Mouse (Mus musculus) CH12.LX (cell line): Measurements from ENCODE around the gene Gna14. TPM values are rescaled to one million over a fixed set of nuclear protein-coding genes. Genes with fewer than 3 reads are reported as not detected.

Experiments used
- DNase-seq: peaks from one replicate; pipeline ENCODE4 v3.0.0-alpha.2; 2013; ENCODE audit errors: extremely low read depth
- H3K27ac ChIP-seq: 2 replicates; pipeline ENCODE4 v1.5.1; 2012; ENCODE audit warnings: low read depth, mild to moderate bottlenecking, control low read depth, moderate library complexity; ENCODE audit not compliant: insufficient read depth
- H3K27me3 ChIP-seq: replicated peaks from 2 replicates; pipeline ENCODE3; 2012; ENCODE audit warnings: inconsistent platforms
- H3K36me3 ChIP-seq, 2 experiments: replicated peaks in 1 of 2; 2 replicates each; pipeline versions ENCODE3 to v1.6.1; 2012; ENCODE audit warnings: inconsistent platforms in 1 of 2, low read length in 1 of 2, mild to moderate bottlenecking in 1 of 2, mixed read lengths in 1 of 2, moderate library complexity in 1 of 2; ENCODE audit not compliant: control insufficient read depth in 1 of 2, insufficient read depth in 1 of 2
- H3K4me1 ChIP-seq, 2 experiments: 2 replicates each; pipeline ENCODE4 v1.6.1; 2012; ENCODE audit warnings: inconsistent platforms in 1 of 2, moderate library complexity in 1 of 2; ENCODE audit not compliant: insufficient read depth in 2 of 2, control insufficient read depth in 1 of 2
- H3K4me2 ChIP-seq: 2 replicates; pipeline ENCODE4 v1.6.1; 2012; ENCODE audit warnings: low read depth, mild to moderate bottlenecking, control low read depth; ENCODE audit not compliant: poor library complexity, insufficient read depth, severe bottlenecking
- H3K4me3 ChIP-seq, 3 experiments: fragments of 150-350 bp in 1 of 3; sonication (generic) in 1 of 3; replicated peaks in 1 of 3; 2 replicates each; pipeline versions ENCODE3 to v1.5.1; 2011 to 2012; ENCODE audit warnings: low read depth in 2 of 3, low read length in 2 of 3, mild to moderate bottlenecking in 2 of 3, moderate library complexity in 2 of 3, control low read depth in 1 of 3, improper control_type of control experiment in 1 of 3, inconsistent platforms in 1 of 3, mixed read lengths in 1 of 3; ENCODE audit not compliant: poor library complexity in 1 of 3
- H3K79me2 ChIP-seq: replicated peaks from 2 replicates; pipeline ENCODE4 v1.6.1; 2012; ENCODE audit warnings: mild to moderate bottlenecking, moderate library complexity; ENCODE audit not compliant: control insufficient read depth, poor library complexity, insufficient read depth, severe bottlenecking; ENCODE audit errors: extremely low read depth
- H3K9ac ChIP-seq: 2 replicates; pipeline ENCODE4 v1.6.1; 2012; ENCODE audit warnings: low read depth, mild to moderate bottlenecking, control low read depth, moderate library complexity; ENCODE audit not compliant: insufficient read depth
- H3K9me3 ChIP-seq: replicated peaks from 2 replicates; pipeline ENCODE3; 2012; ENCODE audit warnings: low read length, inconsistent platforms, mixed read lengths
- CHD2 ChIP-seq: IDR thresholded peaks from 2 replicates; pipeline ENCODE4 v1.6.1; 2011; ENCODE audit warnings: low read length, improper control_type of control experiment
- CTCF ChIP-seq, 2 experiments: IDR thresholded peaks in 1 of 2; conservative IDR thresholded peaks in 1 of 2; 2 replicates each; pipeline ENCODE4 v1.5.1; 2011 to 2012; ENCODE audit warnings: low read depth in 2 of 2, low read length in 2 of 2, improper control_type of control experiment in 1 of 2, inconsistent platforms in 1 of 2, mild to moderate bottlenecking in 1 of 2, moderate library complexity in 1 of 2
- ETS1 ChIP-seq: conservative IDR thresholded peaks from 2 replicates; pipeline ENCODE4 v1.6.1; 2012; ENCODE audit warnings: low read depth, mild to moderate bottlenecking, inconsistent platforms, low read length, improper control_type of control experiment, moderate library complexity
- GABPA ChIP-seq: IDR thresholded peaks from 2 replicates; pipeline ENCODE4 v1.6.1; 2012; ENCODE audit warnings: low read depth, low read length, improper control_type of control experiment, inconsistent platforms; ENCODE audit not compliant: insufficient replicate concordance
- MAFK ChIP-seq: IDR thresholded peaks from 2 replicates; pipeline ENCODE4 v1.6.1; 2011; ENCODE audit warnings: low read length, improper control_type of control experiment; ENCODE audit not compliant: insufficient replicate concordance
- MAX ChIP-seq: IDR thresholded peaks from 2 replicates; pipeline ENCODE4 v1.6.1; 2011; ENCODE audit warnings: low read length, improper control_type of control experiment
- MAZ ChIP-seq: IDR thresholded peaks from 2 replicates; pipeline ENCODE4 v1.6.1; 2012; ENCODE audit warnings: low read depth, mild to moderate bottlenecking, inconsistent platforms, low read length, improper control_type of control experiment, moderate library complexity
- MEF2A ChIP-seq: IDR thresholded peaks from 2 replicates; pipeline ENCODE4 v1.6.1; 2014; ENCODE audit warnings: low read depth, mild to moderate bottlenecking, inconsistent platforms, low read length, improper control_type of control experiment, borderline replicate concordance
- MXI1 ChIP-seq: IDR thresholded peaks from 2 replicates; pipeline ENCODE4 v1.6.1; 2011; ENCODE audit warnings: mild to moderate bottlenecking, low read depth, low read length, improper control_type of control experiment
- NRF1 ChIP-seq: IDR thresholded peaks from 2 replicates; pipeline ENCODE4 v1.6.1; 2014; ENCODE audit warnings: low read depth, mild to moderate bottlenecking, inconsistent platforms, low read length, improper control_type of control experiment, moderate library complexity
- PAX5 ChIP-seq: IDR thresholded peaks from 2 replicates; pipeline ENCODE4 v1.6.1; 2012; ENCODE audit warnings: low read length, inconsistent platforms, mixed read lengths
- RAD21 ChIP-seq: IDR thresholded peaks from 2 replicates; pipeline ENCODE4 v1.6.1; 2011; ENCODE audit warnings: low read depth, mild to moderate bottlenecking, low read length, improper control_type of control experiment, moderate library complexity
- RCOR1 ChIP-seq: conservative IDR thresholded peaks from 2 replicates; pipeline ENCODE4 v1.6.1; 2012; ENCODE audit warnings: low read depth, mild to moderate bottlenecking, inconsistent platforms, low read length, improper control_type of control experiment
- SIN3A ChIP-seq: IDR thresholded peaks from 2 replicates; pipeline ENCODE4 v1.6.1; 2012; ENCODE audit warnings: low read length, improper control_type of control experiment, inconsistent platforms
- TCF12 ChIP-seq: IDR thresholded peaks from 2 replicates; pipeline ENCODE4 v1.6.1; 2014; ENCODE audit warnings: low read depth, mild to moderate bottlenecking, inconsistent platforms, low read length, improper control_type of control experiment
- UBTF ChIP-seq: IDR thresholded peaks from 2 replicates; pipeline ENCODE4 v1.6.1; 2012; ENCODE audit warnings: low read depth, mild to moderate bottlenecking, inconsistent platforms, low read length, improper control_type of control experiment, moderate library complexity
- USF1 ChIP-seq: IDR thresholded peaks from 2 replicates; pipeline ENCODE4 v1.6.1; 2014; ENCODE audit warnings: low read depth, mild to moderate bottlenecking, inconsistent platforms, low read length, improper control_type of control experiment
- USF2 ChIP-seq: conservative IDR thresholded peaks from 2 replicates; pipeline ENCODE4 v1.6.1; 2011; ENCODE audit warnings: low read depth, low read length, improper control_type of control experiment
- ZC3H11A ChIP-seq: IDR thresholded peaks from 2 replicates; pipeline ENCODE4 v1.6.1; 2012; ENCODE audit warnings: low read depth, mild to moderate bottlenecking, inconsistent platforms, low read length, improper control_type of control experiment
- ZKSCAN1 ChIP-seq: IDR thresholded peaks from 2 replicates; pipeline ENCODE4 v1.6.1; 2012; ENCODE audit warnings: low read depth, inconsistent platforms, low read length, improper control_type of control experiment, borderline replicate concordance
- ZNF384 ChIP-seq: IDR thresholded peaks from 2 replicates; pipeline ENCODE4 v1.6.1; 2012; ENCODE audit warnings: low read depth, low read length, improper control_type of control experiment, inconsistent platforms
- dilution Hi-C: fragments of 300-500 bp; cut with MboI; formaldehyde crosslinking; loops from 2 replicates; pipeline ENCODE4 v1.14.3; 2020; ENCODE audit warnings: low sequenced_read_pairs; ENCODE audit not compliant: extremely low pct_unique_long_range_greater_than_20kb, extremely low pct_ligation_motif_present
- in situ Hi-C: fragments of 300-500 bp; cut with MboI; formaldehyde crosslinking; loops from 3 replicates; pipeline ENCODE4 v1.14.3; 2019; ENCODE audit warnings: low sequenced_read_pairs, low pct_ligation_motif_present, low pct_unique_long_range_greater_than_20kb, mixed read lengths
- polyA plus RNA-seq: library from polyadenylated mRNA; unstranded; fragments of >175 nt; gene quantifications from 2 replicates; pipeline ENCODE4 v1.2.1, GENCODE M21; 2012; ENCODE audit warnings: low read depth; ENCODE audit not compliant: insufficient read length
- total RNA-seq, 2 experiments: library from RNA; depleted of rRNA; stranded (reverse); fragments of 300-350 nt in 1 of 2; fragments of >200 nt in 1 of 2; gene quantifications; 2 replicates each; pipeline ENCODE4 v1.2.3; 2012 to 2014

Gene Gna14
- total and polyA plus RNA-seq, 3 experiments: 0.08 TPM; not detected in 2

- Histone ChIP-seq H3K36me3 (no peaks in the 10 kb centered on the region), H3K4me2 (no peak overlapping the region), H3K4me1 (no peaks in the 10 kb centered on the region), H3K9ac (no peak overlapping the region), H3K4me3 (no peak overlapping the region)
- in situ Hi-C loops (no loop called here), dilution Hi-C loops (no loop called here)
- DNase-seq: no peak
- TF ChIP-seq MAZ (no peak), CTCF (conservative IDR thresholded peaks at IDR 0.05 in 1 of 2, IDR thresholded peaks at IDR 0.05 in 1 of 2; ENCODE audit: low read depth in 2 of 2, low read length in 2 of 2) (no peak), TCF12 (no peak), MAX (no peak), MXI1 (no peak), CHD2 (no peak), MEF2A (no peak), ZKSCAN1 (no peak), ZC3H11A (no peak), UBTF (no peak), GABPA (no peak)
- TF ChIP-seq, all 38 proteins: peak for 0
- Histone ChIP-seq H3K79me2 (no peaks in the 10 kb centered on the region), H3K27me3 (no peaks in the 10 kb centered on the region), H3K9me3 (no peaks in the 10 kb centered on the region), H3K27ac (no peak overlapping the region)
Observed at GRCm38 (mm10) chr19:16484237-16484636, 48.7 kb downstream of the Gna14 start.

DNA sequence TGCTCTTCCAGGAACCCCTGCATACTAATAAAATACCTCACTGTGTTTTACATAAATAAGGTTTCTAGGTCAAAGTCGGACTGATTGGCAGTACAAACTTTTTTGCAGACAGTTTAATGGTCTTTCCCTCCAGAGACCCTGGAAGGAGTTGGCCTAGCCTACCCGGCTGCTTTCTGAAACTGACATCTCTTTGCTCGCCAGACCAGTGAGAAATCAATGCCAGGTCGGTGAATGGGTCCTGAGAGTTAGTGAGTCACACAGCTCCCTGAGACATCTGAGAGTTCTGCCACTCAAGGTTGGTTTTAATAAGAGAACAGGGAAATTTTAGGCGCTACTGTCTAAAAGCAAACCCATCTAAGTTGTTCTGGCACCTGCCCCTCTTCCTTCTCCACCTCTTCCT, 49.1 kb downstream of the Gna14 start:
- TF ChIP-seq MAX (no peak), MEF2A (no peak), USF1 (no peak), NRF1 (no peak), MXI1 (no peak), MAFK (no peak), ETS1 (no peak), RAD21 (no peak), GABPA (no peak), ZNF384 (no peak), RCOR1 (no peak), CTCF (conservative IDR thresholded peaks at IDR 0.05 in 1 of 2, IDR thresholded peaks at IDR 0.05 in 1 of 2; ENCODE audit: low read depth in 2 of 2, low read length in 2 of 2) (no peak), USF2 (no peak), PAX5 (no peak), SIN3A (no peak)
- TF ChIP-seq, all 38 proteins: peak for 0
- Histone ChIP-seq H3K4me1 (no peaks in the 10 kb centered on the region), H3K9me3 (no peaks in the 10 kb centered on the region), H3K4me3 (no peak overlapping the region), H3K79me2 (no peaks in the 10 kb centered on the region), H3K27me3 (no peaks in the 10 kb centered on the region), H3K27ac (no peak overlapping the region), H3K4me2 (no peak overlapping the region), H3K9ac (no peak overlapping the region), H3K36me3 (no peaks in the 10 kb centered on the region)
- in situ Hi-C loops: no loop called here
- DNase-seq: no peak
- dilution Hi-C loops: no loop called here
